ENCODE assay signal across 8 mouse cellular contexts in the genomic region with DNA sequence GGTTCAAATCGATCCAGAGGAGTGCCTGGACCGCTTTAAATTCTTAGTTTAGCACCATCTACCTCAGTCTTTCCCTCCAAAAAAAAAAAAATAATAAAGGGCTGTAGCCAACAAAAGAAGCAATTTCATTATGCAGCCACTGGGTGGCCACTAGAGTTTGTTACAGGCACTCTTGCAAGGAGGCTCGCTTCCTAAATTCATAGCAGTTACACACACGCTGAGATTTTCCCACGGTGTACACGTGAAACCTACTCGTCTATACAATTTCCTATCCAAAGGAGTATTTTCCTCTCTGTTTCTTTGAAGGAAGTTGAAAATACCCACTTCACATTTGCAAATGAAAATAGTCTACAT. TPM values are rescaled to one million over a fixed set of nuclear protein-coding genes. Genes with fewer than 3 reads are reported as not detected.
A peak's percentile ranks its signal among the peaks of the same experiment; 100 is the strongest.
DNase-seq lines count a peak whose midpoint lies in the region; ATAC-seq and TF ChIP-seq lines count a peak whose summit lies in the region.

No protein-coding gene starts in this region.

- TF ChIP-seq CTCF in kidney, postnatal 0 days (IDR thresholded peaks at IDR 0.05; ENCODE audit: low read depth): peak; percentile 77
- TF ChIP-seq CTCF in stomach, postnatal 0 days (IDR thresholded peaks at IDR 0.05; ENCODE audit: low read depth): peak; percentile 78

- H3K4me3 ChIP-seq in kidney, postnatal 0 days (replicated peaks; ENCODE audit: low read depth, low read length): peak overlapping the region; percentile 48
- peak overlapping the region; percentile 63 for H3K4me3 ChIP-seq in liver, embryonic 11.5 days (ENCODE audit: low read depth, low read length)
- H3K4me3 ChIP-seq in stomach, postnatal 0 days (ENCODE audit: low read depth, low read length): peak overlapping the region; percentile 52

- H3K9me3 ChIP-seq in kidney, postnatal 0 days (replicated peaks; ENCODE audit: low read length): no peaks in the 10 kb centered on the region
- H3K9me3 ChIP-seq in liver, embryonic 11.5 days (ENCODE audit: control insufficient read depth, low read length): no peaks in the 10 kb centered on the region
- no peaks in the 10 kb centered on the region for H3K9me3 ChIP-seq in stomach, postnatal 0 days (ENCODE audit: control insufficient read depth, low read length)

- WGBS in kidney, postnatal 0 days: 1% methylated on average over 7 of the region's 7 CpGs
- 2% methylated on average over 7 of the region's 7 CpGs for WGBS in liver, embryonic 11.5 days
- under 1% methylated on average over 7 of the region's 7 CpGs for WGBS in stomach, postnatal 0 days

- 0 out of 2 replicates have a peak, but pooled peaks cover 4% of the 10 kb centered on the region for H3K27me3 ChIP-seq in kidney, postnatal 0 days (ENCODE audit: insufficient read depth, low read length)
- peaks cover 10% of the 10 kb centered on the region for H3K27me3 ChIP-seq in liver, embryonic 11.5 days (replicated peaks; ENCODE audit: control insufficient read depth, insufficient read depth, low read length)
- H3K27me3 ChIP-seq in stomach, postnatal 0 days (ENCODE audit: control insufficient read depth, insufficient read depth, low read length): no peaks in the 10 kb centered on the region

- no peak for TF ChIP-seq EP300 in stomach, postnatal 0 days (optimal IDR thresholded peaks at IDR 0.05)

- no peak overlapping the region for H3K9ac ChIP-seq in kidney, postnatal 0 days (ENCODE audit: low read depth, low read length)
- H3K9ac ChIP-seq in liver, embryonic 11.5 days (ENCODE audit: low read depth, low read length): no peak overlapping the region
- no peak overlapping the region for H3K9ac ChIP-seq in stomach, postnatal 0 days (ENCODE audit: low read length)

- peak; percentile 87 for ATAC-seq in common myeloid progenitor, adult 5-6 weeks (replicated peaks; ENCODE audit: low read depth, poor library complexity, severe bottlenecking)
- 0 out of 2 replicates have a peak, but pooled peaks have one; percentile 43 for ATAC-seq in kidney, postnatal 0 days (replicated peaks; ENCODE audit: low FRiP score, low read depth)
- peak; percentile 48; the same call in 1 of the 2 replicates for ATAC-seq in liver, embryonic 11.5 days (replicated peaks; ENCODE audit: low FRiP score)
- peak; percentile 75; the same call in 1 of the 2 replicates for ATAC-seq in monocyte, adult 5-6 weeks (replicated peaks; ENCODE audit: insufficient number of reproducible peaks, low FRiP score, low TSS enrichment, poor library complexity, severe bottlenecking)
- no peak for ATAC-seq in stomach, postnatal 0 days (ENCODE audit: low FRiP score, low TSS enrichment)

- H3K4me1 ChIP-seq in kidney, postnatal 0 days (replicated peaks; ENCODE audit: insufficient read depth, low read length): 0 out of 2 replicates have a peak, but pooled peaks cover 3% of the 10 kb centered on the region
- peaks cover 3% of the 10 kb centered on the region for H3K4me1 ChIP-seq in liver, embryonic 11.5 days (replicated peaks; ENCODE audit: control insufficient read depth, insufficient read depth, low read length)
- no peaks in the 10 kb centered on the region for H3K4me1 ChIP-seq in stomach, postnatal 0 days (replicated peaks; ENCODE audit: control insufficient read depth, insufficient read depth)

- DNase-seq in urinary bladder, postnatal 25 days (ENCODE audit: low spot score): peak; percentile 33
- no peak for DNase-seq in urinary bladder, adult 18-20 months (ENCODE audit: low spot score in 2 of 2)
- peak; percentile 17 to 38 for DNase-seq in heart, adult 9 months (ENCODE audit: low spot score in 2 of 2)
- DNase-seq in kidney, postnatal 0 days (ENCODE audit: low spot score): peak; percentile 93
- no peak for DNase-seq in liver, embryonic 11.5 days (ENCODE audit: low spot score)
- peak; percentile 61 for DNase-seq in stomach, postnatal 0 days (ENCODE audit: low spot score)

- peak overlapping the region; percentile 97 for H3K4me2 ChIP-seq in kidney, postnatal 0 days (ENCODE audit: low read length)
- H3K4me2 ChIP-seq in liver, embryonic 11.5 days: peak overlapping the region; percentile 100
- peak overlapping the region; percentile 100 for H3K4me2 ChIP-seq in stomach, postnatal 0 days (replicated peaks; ENCODE audit: low read depth)

- H3K36me3 ChIP-seq in kidney, postnatal 0 days (ENCODE audit: insufficient read depth, low read length): no peaks in the 10 kb centered on the region
- H3K36me3 ChIP-seq in liver, embryonic 11.5 days (ENCODE audit: control insufficient read depth, insufficient read depth, low read length): no peaks in the 10 kb centered on the region
- H3K36me3 ChIP-seq in stomach, postnatal 0 days (ENCODE audit: control insufficient read depth, insufficient read depth, low read length): no peaks in the 10 kb centered on the region

- no peak overlapping the region for H3K27ac ChIP-seq in kidney, postnatal 0 days
- no peak overlapping the region for H3K27ac ChIP-seq in liver, embryonic 11.5 days (ENCODE audit: low read depth, low read length)
- H3K27ac ChIP-seq in stomach, postnatal 0 days (replicated peaks): no peak overlapping the region

RNA-seq across cellular contexts. Expression of gene Klhl31, which starts 19.6 kb away (rescaled TPM):
- not detected in 2 replicates for total RNA-seq in common myeloid progenitor, adult 5-6 weeks (2017)
- polyA plus RNA-seq in kidney, postnatal 0 days (2015; fragmentation: Nextera tagmentation; extraction: Ambion mirVana): 0.49 and 0.56 TPM in 2 replicates
- 0.38 and 0.49 TPM in 2 replicates for polyA plus RNA-seq in liver, embryonic 11.5 days (2014; fragmentation: Nextera tagmentation; extraction: Ambion mirVana)
- total RNA-seq in monocyte, adult 5-6 weeks (2017): not detected in 3 replicates
- 0.08 and 0.17 TPM in 2 replicates for polyA plus RNA-seq in stomach, postnatal 0 days (2015; fragmentation: Nextera tagmentation; extraction: Ambion mirVana)

Comparison
In these comparisons a context has a peak if more than half of its experiments do, and no peak if none do; other contexts are left out.
1. DNase-seq: peak in urinary bladder, postnatal 25 days (single experiment), heart, adult 9 months (2 of 2), kidney, postnatal 0 days (single experiment) and stomach, postnatal 0 days (single experiment); none in urinary bladder, adult 18-20 months (0 of 2) and liver, embryonic 11.5 days (single experiment).
2. Peak in every context shown above with its lines, with median percentiles within 50 percentile points of each other: H3K4me2 ChIP-seq and H3K4me3 ChIP-seq.